Mouse (Mus musculus) lung, postnatal 4 days (tissue): ENCODE measurements around the gene Git2.

Source experiments
- DNase-seq, 2 experiments: peaks; one replicate each; pipeline ENCODE4 v3.0.0; 2021

Git2 gene

GRCm38 (mm10) chr5:114680676-114681285 lies 94.5 kb downstream of the Git2 start:
- peak; percentile 36 to 53 for DNase-seq

GRCm38 (mm10) chr5:114679841-114680591 lies 95.3 kb downstream of the Git2 start:
- DNase-seq, result no peak
